Mouse (Mus musculus): ENCODE data around the gene Yif1a.

The Yif1a gene

GRCm38 (mm10) chr19:5060365-5061330 is 27.7 kb upstream of the Yif1a start:
- DNase-seq (ENCODE audit: low spot score) = no peak

DNA sequence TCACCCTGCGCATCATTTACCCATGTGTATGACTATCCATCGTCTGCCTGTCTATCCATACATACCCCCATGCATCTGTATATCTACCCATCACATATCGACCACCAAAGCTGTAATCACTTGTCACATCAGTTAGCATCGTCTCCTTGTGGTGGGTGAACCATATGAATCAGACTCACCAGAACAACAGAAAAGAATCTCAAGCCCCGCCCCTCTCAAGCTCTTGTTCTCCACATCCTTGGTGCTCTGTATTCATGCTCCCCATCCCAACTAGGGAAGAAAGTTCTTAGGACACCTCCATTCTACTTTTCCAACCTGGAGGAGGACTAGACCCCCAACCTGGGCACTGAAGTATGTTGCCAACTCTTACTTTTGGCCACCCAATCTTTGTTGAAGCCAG is 26.3 kb upstream of the Yif1a start:
- DNase-seq (ENCODE audit: low spot score) = no peak

- DNase-seq (ENCODE audit: low spot score) = no peak
Observed at GRCm38 (mm10) chr19:5062446-5062845, 25.9 kb upstream of the Yif1a start.

GRCm38 (mm10) chr19:5065104-5065503 is 23.2 kb upstream of the Yif1a start:
- no peak for DNase-seq (ENCODE audit: low spot score)

GRCm38 (mm10) chr19:5067040-5067799 is 21.1 kb upstream of the Yif1a start:
- no peak for DNase-seq (ENCODE audit: low spot score)

DNA sequence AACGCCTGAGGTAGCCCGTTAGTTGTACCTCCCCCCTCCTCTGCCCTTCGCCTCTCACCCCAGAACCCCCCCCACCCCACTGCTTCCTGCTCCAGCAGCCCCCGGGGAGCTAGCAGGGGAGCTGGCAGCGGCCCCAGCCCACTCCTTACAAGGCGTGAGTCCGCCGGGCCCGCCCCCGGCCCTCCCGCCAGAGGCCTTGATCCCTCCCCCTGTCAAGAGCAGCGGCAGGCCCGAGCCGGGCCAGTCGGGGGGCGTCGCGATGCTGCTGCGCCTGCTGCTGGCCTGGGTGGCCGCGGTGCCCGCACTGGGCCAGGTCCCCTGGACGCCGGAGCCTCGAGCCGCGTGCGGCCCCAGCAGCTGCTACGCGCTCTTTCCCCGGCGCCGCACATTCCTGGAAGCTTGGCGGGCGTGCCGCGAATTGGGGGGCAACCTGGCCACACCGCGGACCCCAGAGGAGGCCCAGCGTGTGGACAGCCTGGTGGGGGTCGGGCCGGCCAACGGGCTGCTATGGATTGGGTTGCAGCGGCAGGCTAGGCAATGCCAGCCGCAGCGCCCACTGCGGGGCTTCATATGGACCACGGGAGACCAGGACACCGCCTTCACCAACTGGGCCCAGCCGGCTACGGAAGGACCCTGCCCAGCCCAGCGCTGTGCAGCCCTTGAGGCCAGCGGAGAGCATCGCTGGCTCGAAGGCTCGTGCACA is 20.3 kb upstream of the Yif1a start, which contains the start of gene Cd248:
Gene Cd248, plus strand, starts transcription at position 212 of the 703 bp plus-strand sequence.
- peak; percentile 68 for DNase-seq (ENCODE audit: low spot score)

DNA sequence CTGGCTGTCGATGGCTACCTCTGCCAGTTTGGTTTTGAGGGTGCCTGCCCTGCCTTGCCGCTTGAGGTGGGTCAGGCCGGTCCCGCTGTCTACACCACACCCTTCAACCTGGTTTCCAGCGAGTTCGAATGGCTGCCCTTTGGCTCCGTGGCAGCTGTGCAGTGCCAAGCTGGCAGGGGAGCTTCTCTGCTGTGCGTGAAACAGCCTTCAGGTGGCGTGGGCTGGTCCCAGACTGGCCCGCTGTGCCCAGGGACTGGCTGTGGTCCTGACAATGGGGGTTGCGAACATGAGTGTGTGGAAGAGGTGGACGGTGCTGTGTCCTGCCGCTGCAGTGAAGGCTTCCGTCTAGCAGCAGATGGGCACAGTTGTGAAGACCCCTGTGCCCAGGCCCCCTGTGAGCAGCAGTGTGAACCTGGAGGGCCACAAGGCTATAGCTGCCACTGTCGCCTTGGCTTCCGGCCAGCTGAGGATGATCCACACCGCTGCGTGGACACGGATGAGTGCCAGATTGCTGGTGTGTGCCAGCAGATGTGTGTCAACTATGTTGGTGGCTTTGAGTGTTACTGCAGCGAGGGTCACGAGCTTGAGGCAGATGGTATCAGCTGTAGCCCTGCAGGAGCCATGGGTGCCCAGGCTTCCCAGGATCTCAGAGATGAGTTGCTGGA is 19.6 kb upstream of the Yif1a start:
- no peak for DNase-seq (ENCODE audit: low spot score)

- no peak for DNase-seq (ENCODE audit: low spot score)
Observed at GRCm38 (mm10) chr19:5069486-5069885, 18.9 kb upstream of the Yif1a start.

GRCm38 (mm10) chr19:5069978-5070377 is 18.4 kb upstream of the Yif1a start:
- no peak for DNase-seq (ENCODE audit: low spot score)

DNA sequence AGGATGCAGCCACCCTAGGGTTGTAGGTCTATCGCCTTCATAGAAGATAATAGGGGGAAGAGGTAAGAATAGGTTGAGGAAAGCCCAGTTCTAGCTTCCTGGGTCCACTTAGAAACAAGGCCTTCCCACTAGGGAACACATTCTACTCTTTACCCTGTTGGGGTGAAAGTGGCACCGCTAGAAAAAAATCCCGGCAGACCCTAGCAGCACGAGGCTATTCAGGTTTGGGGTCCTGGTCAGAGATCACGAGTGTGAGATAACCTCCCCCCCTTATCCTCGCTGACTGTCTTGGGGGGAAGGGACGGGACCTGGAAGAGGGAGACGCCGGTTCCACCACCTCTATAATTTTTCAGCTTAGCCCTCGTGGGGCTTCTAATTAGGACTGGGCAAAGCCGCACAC is 17.3 kb upstream of the Yif1a start:
- no peak for DNase-seq (ENCODE audit: low spot score)

DNA sequence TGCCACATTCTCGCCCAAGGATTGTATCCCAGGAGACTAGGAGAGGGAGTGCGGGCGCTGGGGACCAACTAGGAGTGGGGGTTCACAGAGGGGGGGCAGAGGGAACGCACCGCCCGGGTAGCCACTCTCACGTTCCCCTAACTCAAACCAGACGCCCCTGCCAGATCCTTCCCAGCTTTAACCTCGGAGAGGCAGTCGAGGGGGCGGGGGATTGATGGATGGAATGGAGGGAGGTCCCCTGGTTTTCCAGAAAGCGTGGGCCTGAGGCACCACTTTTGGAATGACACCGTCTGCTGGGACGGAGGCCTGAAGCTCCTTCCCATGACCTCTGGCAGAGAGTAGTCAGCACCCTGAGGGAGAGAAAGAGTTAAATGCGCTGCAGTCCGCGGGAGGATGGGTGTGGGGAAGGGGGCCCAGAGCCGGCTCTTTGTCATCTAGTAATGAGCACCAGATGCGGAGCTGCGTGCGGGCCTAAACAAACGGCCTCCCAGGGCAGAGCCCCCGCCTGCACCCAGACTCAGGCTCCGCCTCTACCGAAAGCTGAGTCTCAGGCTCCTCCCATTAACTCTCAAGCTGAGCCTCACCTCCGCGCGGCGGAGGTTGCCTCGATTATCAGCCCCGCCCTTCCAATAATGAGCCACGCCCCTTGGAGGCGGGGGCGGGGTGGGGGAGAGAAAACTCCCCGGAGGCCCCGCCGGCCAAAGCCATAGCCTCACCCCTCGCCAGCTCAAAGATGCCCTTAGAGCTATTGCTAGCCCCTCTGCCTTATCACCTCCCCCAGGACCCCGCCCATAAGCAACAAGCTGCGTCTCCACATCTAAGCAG is 16.6 kb upstream of the Yif1a start:
- DNase-seq (ENCODE audit: low spot score) = peak; percentile 78

GRCm38 (mm10) chr19:5072389-5073019 is 15.8 kb upstream of the Yif1a start:
- DNase-seq (ENCODE audit: low spot score) = no peak

GRCm38 (mm10) chr19:5073028-5073427 is 15.3 kb upstream of the Yif1a start:
- no peak for DNase-seq (ENCODE audit: low spot score)

DNA sequence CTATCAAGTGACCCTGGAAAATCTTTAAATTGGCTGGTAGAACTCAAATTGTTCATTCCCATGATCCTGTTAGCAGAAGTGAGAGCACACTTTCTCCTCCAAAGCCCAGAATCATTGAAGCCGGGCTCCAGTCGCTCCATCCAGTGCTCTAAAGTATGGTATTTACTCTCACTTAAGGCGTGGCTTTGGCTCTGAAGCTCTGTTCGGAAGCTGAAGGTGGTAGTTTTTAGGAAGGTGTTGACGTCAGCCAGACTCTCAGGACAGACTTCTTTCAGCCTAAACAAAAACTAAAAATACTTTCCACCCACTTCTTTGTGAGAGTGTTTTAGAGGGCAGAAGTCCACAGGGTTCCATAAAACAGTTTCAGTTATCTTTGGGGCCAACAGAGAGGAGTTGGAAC is 14.8 kb upstream of the Yif1a start:
- DNase-seq (ENCODE audit: low spot score) = no peak

DNA sequence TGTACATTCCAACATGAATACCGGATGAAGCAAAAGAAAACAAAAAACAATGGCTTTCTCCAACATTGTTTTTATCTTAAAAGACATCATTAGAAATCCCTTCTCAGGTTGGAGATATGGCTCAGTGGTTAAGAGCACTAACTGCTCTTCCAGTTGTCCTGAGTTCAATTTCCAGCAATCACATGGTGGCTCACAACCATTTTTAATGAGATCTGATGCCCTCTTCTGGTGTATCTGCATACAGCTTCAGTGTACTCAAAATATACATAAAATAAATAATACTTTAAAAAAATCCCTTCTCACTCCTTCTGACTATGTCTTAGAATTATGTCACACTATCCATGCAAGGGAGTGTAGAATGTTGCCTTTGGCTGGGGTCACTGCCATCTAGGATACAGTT is 9.1 kb upstream of the Yif1a start:
- DNase-seq (ENCODE audit: low spot score) = no peak

GRCm38 (mm10) chr19:5082005-5082404 is 6.3 kb upstream of the Yif1a start:
- DNase-seq (ENCODE audit: low spot score) = no peak

DNA sequence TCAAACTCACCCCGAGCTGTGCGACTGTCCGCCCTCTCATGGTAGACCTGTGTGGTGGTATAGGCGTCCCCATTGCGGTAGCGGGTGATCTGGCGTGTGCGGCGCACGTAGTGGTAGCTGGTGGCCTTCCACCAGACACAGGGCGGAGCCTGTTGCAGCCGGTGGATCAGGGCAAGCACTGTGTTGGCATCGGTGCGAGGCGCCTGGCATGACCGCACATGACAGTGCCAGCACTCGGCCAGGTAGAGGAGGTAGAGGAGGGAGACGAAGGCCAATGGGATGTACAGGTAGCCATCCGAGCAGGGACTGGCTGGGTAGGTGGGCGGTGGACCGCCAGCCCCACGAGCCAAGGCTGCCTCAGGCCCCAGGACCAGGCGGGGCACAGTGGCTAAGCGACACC is 5.7 kb upstream of the Yif1a start:
- no peak for DNase-seq (ENCODE audit: low spot score)

DNA sequence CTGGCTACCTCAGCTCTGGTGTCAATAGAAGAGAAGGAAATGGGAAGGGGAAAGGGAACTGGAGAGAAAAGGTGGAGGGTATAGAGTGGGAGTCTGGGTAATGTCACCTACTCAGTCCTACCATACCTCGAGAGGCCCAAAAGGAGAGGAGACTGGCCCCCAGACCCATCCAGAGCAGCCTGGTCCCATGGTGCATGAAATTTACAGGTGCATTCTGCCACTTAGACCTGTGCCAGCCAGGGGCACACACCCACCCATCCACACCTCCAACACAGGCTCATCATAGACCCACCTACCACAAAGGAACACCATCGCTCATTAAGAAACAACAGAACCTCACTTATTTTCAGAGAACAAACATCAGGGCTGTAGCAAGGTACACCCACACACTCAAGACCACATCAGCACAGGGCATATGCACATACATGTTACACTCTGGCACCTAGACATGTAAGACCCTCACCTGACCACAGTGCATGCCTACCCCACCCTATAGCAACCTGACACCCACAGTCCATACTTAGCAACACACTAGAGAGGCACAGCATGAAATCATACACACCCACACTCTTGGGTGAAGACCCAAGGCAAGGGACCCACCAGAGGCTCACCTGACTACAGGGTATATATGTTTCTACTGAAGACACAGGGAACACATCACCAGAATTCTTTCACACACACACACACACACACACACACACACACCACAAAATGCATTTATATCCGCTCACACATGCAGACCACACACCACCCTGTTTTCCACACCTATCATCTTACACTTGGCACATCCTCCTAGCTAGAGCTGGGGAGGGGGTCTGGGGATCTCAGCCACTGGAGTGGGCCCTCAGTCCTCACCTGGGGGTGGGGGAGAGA is 4.1 kb upstream of the Yif1a start:
- DNase-seq (ENCODE audit: low spot score) = no peak

DNA sequence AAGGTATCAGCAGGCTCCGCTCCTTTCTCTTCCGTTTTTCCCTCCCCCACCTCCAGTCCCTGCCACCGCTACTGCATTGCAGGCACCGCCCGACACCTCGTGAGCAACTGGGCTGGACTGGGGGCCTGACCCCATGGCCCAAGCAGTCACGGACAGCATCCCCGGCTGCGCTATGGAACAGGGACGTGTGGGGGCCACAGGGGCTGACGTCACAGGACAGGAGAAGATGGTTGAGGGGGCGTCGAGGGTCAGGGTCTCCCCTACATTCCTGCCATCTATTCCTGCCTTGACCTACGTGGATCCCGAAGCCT is 3.5 kb upstream of the Yif1a start:
- DNase-seq (ENCODE audit: low spot score) = no peak

All from ovary, postnatal 36 days (tissue).